Mouse (Mus musculus): ENCODE results near the gene Arhgap24. TPM values are rescaled to one million over a fixed set of nuclear protein-coding genes. Genes with fewer than 3 reads are reported as not detected.
A peak's percentile ranks its signal among the peaks of the same experiment; 100 is the strongest.

The Arhgap24 gene
- polyA plus RNA-seq (2015; fragmentation: Nextera tagmentation; extraction: Ambion mirVana) = 11.3 and 11.5 TPM in 2 replicates

GRCm38 (mm10) chr5:102481215-102482211 is at the start of gene Arhgap24:
Gene Arhgap24 (plus strand): TSS chr5:102481391.
- Histone ChIP-seq H3K4me1 (ENCODE audit: control insufficient read depth, insufficient read depth, low read length) (0 out of 2 replicates have a peak, but pooled peaks cover 5% of the 10 kb centered on the region), H3K4me2 (ENCODE audit: low read depth, low read length) (peak within 1 kb of the TSS; percentile 91), H3K4me3 (ENCODE audit: low read length) (peak within 1 kb of the TSS; percentile 59), H3K27me3 (replicated peaks; ENCODE audit: control insufficient read depth, insufficient read depth, low read length) (no peaks in the 10 kb centered on the region), H3K27ac (ENCODE audit: low read length) (peak within 1 kb of the TSS; percentile 85), H3K9me3 (ENCODE audit: control insufficient read depth, low read length) (no peaks in the 10 kb centered on the region), H3K36me3 (ENCODE audit: control insufficient read depth, insufficient read depth, low read length) (no peaks in the 10 kb centered on the region), H3K9ac (ENCODE audit: low read depth, low read length) (peak within 1 kb of the TSS; percentile 77)
- ATAC-seq = peak; percentile 93
- 1% methylated on average over 44 of the region's 44 CpGs for WGBS

- ATAC-seq = no peak
Measured at GRCm38 (mm10) chr5:102434182-102434581, 47.0 kb upstream of the Arhgap24 start.

GRCm38 (mm10) chr5:102436581-102436980 is 44.6 kb upstream of the Arhgap24 start:
- H3K4me1 ChIP-seq (ENCODE audit: control insufficient read depth, insufficient read depth, low read length) = peaks cover 6% of the 10 kb centered on the region; the same call in 1 of the 2 replicates
- no peak overlapping the region for H3K27ac ChIP-seq (ENCODE audit: low read length)
- ATAC-seq = no peak
- WGBS = 60% methylated on average over 8 of the region's 8 CpGs
- H3K4me3 ChIP-seq (ENCODE audit: low read length) = no peak overlapping the region
- H3K27me3 ChIP-seq (replicated peaks; ENCODE audit: control insufficient read depth, insufficient read depth, low read length) = no peaks in the 10 kb centered on the region
- H3K9me3 ChIP-seq (ENCODE audit: control insufficient read depth, low read length) = no peaks in the 10 kb centered on the region
- H3K36me3 ChIP-seq (ENCODE audit: control insufficient read depth, insufficient read depth, low read length) = no peaks in the 10 kb centered on the region
- no peak overlapping the region for H3K9ac ChIP-seq (ENCODE audit: low read depth, low read length)
- H3K4me2 ChIP-seq (ENCODE audit: low read depth, low read length) = no peak overlapping the region

More at GRCm38 (mm10) chr5:102434182-102434581, 47.0 kb upstream of the Arhgap24 start:
- no peak overlapping the region for H3K4me3 ChIP-seq (ENCODE audit: low read length)
- H3K4me1 ChIP-seq (ENCODE audit: control insufficient read depth, insufficient read depth, low read length) = peaks cover 6% of the 10 kb centered on the region; the same call in 1 of the 2 replicates
- no peak overlapping the region for H3K27ac ChIP-seq (ENCODE audit: low read length)
- no peaks in the 10 kb centered on the region for H3K27me3 ChIP-seq (replicated peaks; ENCODE audit: control insufficient read depth, insufficient read depth, low read length)
- H3K9ac ChIP-seq (ENCODE audit: low read depth, low read length) = no peak overlapping the region
- no peaks in the 10 kb centered on the region for H3K9me3 ChIP-seq (ENCODE audit: control insufficient read depth, low read length)
- WGBS = 32% methylated on average over 4 of the region's 4 CpGs
- no peak overlapping the region for H3K4me2 ChIP-seq (ENCODE audit: low read depth, low read length)
- H3K36me3 ChIP-seq (ENCODE audit: control insufficient read depth, insufficient read depth, low read length) = no peaks in the 10 kb centered on the region

- no peak overlapping the region for H3K4me2 ChIP-seq (ENCODE audit: low read depth, low read length)
- H3K4me3 ChIP-seq (ENCODE audit: low read length) = no peak overlapping the region
- no peaks in the 10 kb centered on the region for H3K27me3 ChIP-seq (replicated peaks; ENCODE audit: control insufficient read depth, insufficient read depth, low read length)
- no peaks in the 10 kb centered on the region for H3K9me3 ChIP-seq (ENCODE audit: control insufficient read depth, low read length)
- WGBS = 54% methylated on average over 9 of the region's 9 CpGs
- peak; percentile 60 for ATAC-seq
- H3K27ac ChIP-seq (ENCODE audit: low read length) = no peak overlapping the region
- H3K9ac ChIP-seq (ENCODE audit: low read depth, low read length) = no peak overlapping the region
- no peaks in the 10 kb centered on the region for H3K36me3 ChIP-seq (ENCODE audit: control insufficient read depth, insufficient read depth, low read length)
- peaks cover 4% of the 10 kb centered on the region; the same call in 1 of the 2 replicates for H3K4me1 ChIP-seq (ENCODE audit: control insufficient read depth, insufficient read depth, low read length)
Measured at GRCm38 (mm10) chr5:102439119-102439877, 41.9 kb upstream of the Arhgap24 start.

GRCm38 (mm10) chr5:102447436-102447835 is 33.8 kb upstream of the Arhgap24 start:
- H3K4me3 ChIP-seq (ENCODE audit: low read length) = no peak overlapping the region
- no peak for ATAC-seq
- no peaks in the 10 kb centered on the region for H3K9me3 ChIP-seq (ENCODE audit: control insufficient read depth, low read length)
- H3K4me2 ChIP-seq (ENCODE audit: low read depth, low read length) = no peak overlapping the region
- no peaks in the 10 kb centered on the region for H3K4me1 ChIP-seq (ENCODE audit: control insufficient read depth, insufficient read depth, low read length)
- WGBS = 91% methylated on average over 9 of the region's 9 CpGs
- no peaks in the 10 kb centered on the region for H3K27me3 ChIP-seq (replicated peaks; ENCODE audit: control insufficient read depth, insufficient read depth, low read length)
- H3K9ac ChIP-seq (ENCODE audit: low read depth, low read length) = no peak overlapping the region
- H3K36me3 ChIP-seq (ENCODE audit: control insufficient read depth, insufficient read depth, low read length) = no peaks in the 10 kb centered on the region
- no peak overlapping the region for H3K27ac ChIP-seq (ENCODE audit: low read length)

GRCm38 (mm10) chr5:102450897-102451296 is 30.3 kb upstream of the Arhgap24 start:
- H3K27ac ChIP-seq (ENCODE audit: low read length) = no peak overlapping the region
- no peaks in the 10 kb centered on the region for H3K27me3 ChIP-seq (replicated peaks; ENCODE audit: control insufficient read depth, insufficient read depth, low read length)
- no peak overlapping the region for H3K4me2 ChIP-seq (ENCODE audit: low read depth, low read length)
- 88% methylated on average over 2 of the region's 2 CpGs for WGBS
- H3K4me1 ChIP-seq (ENCODE audit: control insufficient read depth, insufficient read depth, low read length) = no peaks in the 10 kb centered on the region
- no peaks in the 10 kb centered on the region for H3K9me3 ChIP-seq (ENCODE audit: control insufficient read depth, low read length)
- H3K9ac ChIP-seq (ENCODE audit: low read depth, low read length) = no peak overlapping the region
- H3K4me3 ChIP-seq (ENCODE audit: low read length) = no peak overlapping the region
- ATAC-seq = no peak
- no peaks in the 10 kb centered on the region for H3K36me3 ChIP-seq (ENCODE audit: control insufficient read depth, insufficient read depth, low read length)

- no peak overlapping the region for H3K4me2 ChIP-seq (ENCODE audit: low read depth, low read length)
- H3K36me3 ChIP-seq (ENCODE audit: control insufficient read depth, insufficient read depth, low read length) = no peaks in the 10 kb centered on the region
- no peak for ATAC-seq
- no peak overlapping the region for H3K9ac ChIP-seq (ENCODE audit: low read depth, low read length)
- no peak overlapping the region for H3K27ac ChIP-seq (ENCODE audit: low read length)
- H3K4me3 ChIP-seq (ENCODE audit: low read length) = no peak overlapping the region
- H3K27me3 ChIP-seq (replicated peaks; ENCODE audit: control insufficient read depth, insufficient read depth, low read length) = no peaks in the 10 kb centered on the region
- WGBS = 71% methylated on average over 7 of the region's 7 CpGs
- no peaks in the 10 kb centered on the region for H3K9me3 ChIP-seq (ENCODE audit: control insufficient read depth, low read length)
- H3K4me1 ChIP-seq (ENCODE audit: control insufficient read depth, insufficient read depth, low read length) = no peaks in the 10 kb centered on the region
Measured at GRCm38 (mm10) chr5:102452079-102452797, 29.0 kb upstream of the Arhgap24 start.

GRCm38 (mm10) chr5:102453324-102453723 is 27.9 kb upstream of the Arhgap24 start:
- no peaks in the 10 kb centered on the region for H3K4me1 ChIP-seq (ENCODE audit: control insufficient read depth, insufficient read depth, low read length)
- H3K36me3 ChIP-seq (ENCODE audit: control insufficient read depth, insufficient read depth, low read length) = no peaks in the 10 kb centered on the region
- WGBS = 84% methylated on average over 2 of the region's 2 CpGs
- H3K9me3 ChIP-seq (ENCODE audit: control insufficient read depth, low read length) = no peaks in the 10 kb centered on the region
- H3K4me3 ChIP-seq (ENCODE audit: low read length) = no peak overlapping the region
- H3K9ac ChIP-seq (ENCODE audit: low read depth, low read length) = no peak overlapping the region
- no peak overlapping the region for H3K27ac ChIP-seq (ENCODE audit: low read length)
- no peak overlapping the region for H3K4me2 ChIP-seq (ENCODE audit: low read depth, low read length)
- ATAC-seq = no peak
- no peaks in the 10 kb centered on the region for H3K27me3 ChIP-seq (replicated peaks; ENCODE audit: control insufficient read depth, insufficient read depth, low read length)
